Mouse (Mus musculus) stomach, postnatal 0 days (tissue): Measurements from ENCODE around the gene Osbp.

Source experiments
- CTCF ChIP-seq: IDR thresholded peaks from 2 replicates; pipeline ENCODE4 v1.5.1; 2016; ENCODE audit warnings: antibody characterized with exemption, low read depth, mild to moderate bottlenecking, moderate library complexity
- EP300 ChIP-seq: optimal IDR thresholded peaks from 2 replicates; pipeline ENCODE3; 2016; ENCODE audit warnings: antibody characterized with exemption

GRCm38 (mm10) chr19:12043163-12043562 is 77.4 kb downstream of the Osbp start:
- TF ChIP-seq CTCF (no peak), EP300 (no peak)
